Mouse (Mus musculus) small intestine, adult 2 months (tissue): ENCODE measurements around the gene Dab2. TPM values are rescaled to one million over a fixed set of nuclear protein-coding genes. Genes with fewer than 3 reads are reported as not detected.

Experiments
- H3K27ac ChIP-seq: fragments of 200-500 bp; 2 replicates; pipeline ENCODE4 v1.5.1; 2012; ENCODE audit warnings: low read depth, low read length, control low read depth, inconsistent platforms; ENCODE audit not compliant: insufficient read depth
- H3K27me3 ChIP-seq: fragments of 200-500 bp; 2 replicates; pipeline ENCODE4 v1.6.1; 2012; ENCODE audit warnings: mild to moderate bottlenecking, moderate library complexity, low read length, inconsistent platforms; ENCODE audit not compliant: control insufficient read depth, insufficient read depth
- H3K36me3 ChIP-seq: fragments of 200-500 bp; 2 replicates; pipeline ENCODE4 v1.6.1; 2012; ENCODE audit warnings: mild to moderate bottlenecking, low read length, control low read depth, inconsistent platforms; ENCODE audit not compliant: control insufficient read depth, insufficient read depth
- H3K4me1 ChIP-seq: fragments of 200-500 bp; 2 replicates; pipeline ENCODE4 v1.6.1; 2012; ENCODE audit warnings: low read length, inconsistent platforms, mixed read lengths; ENCODE audit not compliant: control insufficient read depth, insufficient read depth, insufficient read length
- H3K4me3 ChIP-seq: fragments of 200-500 bp; 2 replicates; pipeline ENCODE4 v1.5.1; 2012; ENCODE audit warnings: low read depth, mild to moderate bottlenecking, control low read depth, inconsistent platforms, low read length, moderate library complexity
- CTCF ChIP-seq: fragments of 200-500 bp; IDR thresholded peaks from 2 replicates; pipeline ENCODE4 v1.5.1; 2012; ENCODE audit warnings: low read depth, mild to moderate bottlenecking, control low read depth, inconsistent platforms, low read length, moderate library complexity, mixed read lengths; ENCODE audit not compliant: insufficient replicate concordance, insufficient read length; ENCODE audit errors: extremely low read depth
- POLR2A ChIP-seq: fragments of 200-500 bp; IDR thresholded peaks from 2 replicates; pipeline ENCODE4 v1.6.1; 2012; ENCODE audit warnings: low read depth, mild to moderate bottlenecking, control low read depth, inconsistent platforms, low read length, moderate library complexity
- WGBS: fragments of 180-500 bp; shearing (Covaris S2); methylation state at CpG from one replicate; pipeline ENCODE4 v1.1.7; 2018; 5-methylcytosine and 5-hydroxymethylcytosine counted together
- polyA plus RNA-seq: library from polyadenylated mRNA; depleted of rRNA; stranded (reverse); fragments of >200 nt; gene quantifications from 2 replicates; pipeline ENCODE4 v1.2.3, GENCODE M21; 2012

Dab2 gene
- polyA plus RNA-seq, 1 experiment: 4.0 TPM

DNA sequence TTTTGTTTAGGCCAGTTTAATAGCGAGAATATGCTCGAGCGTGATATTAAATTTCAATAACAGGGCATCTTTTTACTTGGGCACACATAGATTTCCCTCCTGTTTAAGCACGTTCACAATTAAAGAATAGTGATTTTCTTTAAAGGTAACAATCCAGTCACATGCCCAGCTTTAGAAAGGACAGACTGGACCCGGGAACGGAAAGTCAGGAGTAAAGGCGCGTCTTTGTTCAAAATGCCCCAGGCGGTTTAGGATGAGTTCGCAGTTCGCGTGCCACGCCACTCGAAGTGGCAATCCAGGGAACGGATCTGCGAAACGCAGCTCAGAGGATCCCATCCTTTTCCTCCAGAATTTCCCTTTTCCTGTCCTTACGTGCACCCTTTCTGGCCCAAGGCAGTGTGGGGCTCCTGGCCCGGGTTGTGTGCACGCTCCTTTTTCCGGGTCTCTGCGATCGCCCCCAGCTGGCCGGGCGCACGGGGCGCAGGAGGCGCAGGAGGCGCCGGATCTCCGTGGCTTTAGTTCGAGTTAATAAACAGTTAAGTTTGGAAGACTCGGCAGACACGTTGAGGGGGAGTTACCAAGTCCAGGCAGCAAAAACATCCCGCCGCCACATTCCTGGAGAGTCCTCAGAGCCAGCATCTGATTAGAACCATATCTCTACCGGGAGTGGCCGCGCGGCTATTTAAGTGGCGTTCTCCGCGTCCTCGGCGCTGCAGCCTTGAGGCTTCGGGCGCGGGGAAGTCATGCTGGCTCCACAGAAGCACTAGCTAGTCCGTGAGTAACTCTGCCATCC is 86.8 kb downstream of the Dab2 start:
- peak overlapping the region; percentile 57 for H3K4me3 ChIP-seq
- H3K27me3 ChIP-seq: no peaks in the 10 kb centered on the region
- WGBS: 5% methylated on average over 49 of the region's 49 CpGs
- no peaks in the 10 kb centered on the region for H3K36me3 ChIP-seq
- TF ChIP-seq POLR2A (no peak), CTCF (peak; percentile 41; the same call in 1 of the 2 replicates)
- H3K4me1 ChIP-seq: 0 out of 2 replicates have a peak, but pooled peaks cover 2% of the 10 kb centered on the region
- no peak overlapping the region for H3K27ac ChIP-seq

DNA sequence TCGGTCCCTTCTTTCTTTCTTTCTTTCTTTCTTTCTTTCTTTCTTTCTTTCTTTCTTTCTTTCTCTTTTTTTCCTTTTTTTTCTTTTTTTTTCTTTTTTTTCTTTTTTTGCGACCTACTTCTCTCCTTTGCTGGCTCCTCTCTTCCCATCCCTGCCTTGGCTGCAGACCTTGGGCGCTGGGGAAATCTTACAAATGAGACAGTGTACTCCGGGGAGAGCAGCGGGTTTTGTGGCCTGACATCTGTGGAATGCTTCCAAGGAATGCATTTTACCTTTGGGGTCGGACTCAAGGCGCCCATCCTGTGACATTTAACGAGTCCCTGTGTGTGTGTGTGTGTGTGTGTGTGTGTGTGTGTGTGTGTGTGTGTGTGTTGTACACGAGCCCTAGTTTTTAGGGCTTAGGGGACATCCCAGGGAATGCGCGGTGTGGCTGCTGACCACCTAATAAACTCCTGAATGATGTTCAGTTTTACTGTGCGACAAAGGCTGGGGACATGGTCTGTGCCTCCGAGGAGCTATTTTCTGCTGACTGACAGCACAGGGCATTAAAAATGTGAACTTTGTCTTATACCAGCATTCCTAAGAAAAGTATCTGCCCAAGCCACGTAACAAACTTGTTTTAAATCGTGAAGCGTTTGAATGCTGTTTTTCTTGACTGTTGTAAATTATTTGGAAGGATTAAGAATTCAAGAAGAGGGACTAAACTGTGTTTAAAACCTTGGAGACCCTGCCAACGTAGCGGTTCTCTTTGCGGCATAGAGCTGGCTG is 87.6 kb downstream of the Dab2 start:
- TF ChIP-seq POLR2A (no peak), CTCF (no peak)
- Histone ChIP-seq H3K36me3 (no peaks in the 10 kb centered on the region), H3K27me3 (no peaks in the 10 kb centered on the region), H3K27ac (peak overlapping the region; percentile 37; the same call in 1 of the 2 replicates), H3K4me1 (0 out of 2 replicates have a peak, but pooled peaks cover 2% of the 10 kb centered on the region), H3K4me3 (peak overlapping the region; percentile 57)
- WGBS: 28% methylated on average over 19 of the region's 19 CpGs

- H3K4me1 ChIP-seq: 0 out of 2 replicates have a peak, but pooled peaks cover 2% of the 10 kb centered on the region
- WGBS: 55% methylated on average over 6 of the region's 6 CpGs
- no peaks in the 10 kb centered on the region for H3K36me3 ChIP-seq
- 0 out of 2 replicates have a peak overlapping the region, but pooled peaks have one; percentile 37 for H3K27ac ChIP-seq
- H3K27me3 ChIP-seq: no peaks in the 10 kb centered on the region
- peak overlapping the region; percentile 26; the same call in 1 of the 2 replicates for H3K4me3 ChIP-seq
- TF ChIP-seq POLR2A (no peak), CTCF (no peak)
Measured at GRCm38 (mm10) chr15:6387729-6388070, 88.1 kb downstream of the Dab2 start.

DNA sequence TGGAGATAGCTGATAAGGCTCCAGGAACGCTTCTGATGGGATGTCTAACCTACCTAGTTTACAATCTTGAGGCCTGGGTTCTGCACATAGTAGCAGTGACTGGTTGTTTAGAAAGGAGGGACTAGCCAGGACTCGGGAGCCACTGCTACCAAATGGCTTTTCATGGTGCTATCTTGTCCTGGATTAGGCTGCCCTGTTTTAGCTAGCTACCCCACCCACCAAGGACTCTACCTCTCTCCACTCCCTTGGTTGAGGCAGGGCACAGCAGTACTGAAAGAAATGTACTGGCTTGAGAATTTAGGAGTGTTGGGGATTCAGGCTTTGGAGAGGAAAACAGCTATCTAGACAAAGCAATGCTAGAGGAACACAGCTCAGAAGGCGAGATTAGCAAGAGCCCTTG is 88.6 kb downstream of the Dab2 start:
- Histone ChIP-seq H3K27me3 (no peaks in the 10 kb centered on the region), H3K36me3 (no peaks in the 10 kb centered on the region), H3K4me1 (0 out of 2 replicates have a peak, but pooled peaks cover 2% of the 10 kb centered on the region), H3K27ac (peak overlapping the region; percentile 1; the same call in 1 of the 2 replicates), H3K4me3 (peak overlapping the region; percentile 2; the same call in 1 of the 2 replicates)
- 61% methylated on average over 3 of the region's 3 CpGs for WGBS
- TF ChIP-seq CTCF: no peak
- TF ChIP-seq POLR2A: no peak

- Histone ChIP-seq H3K27me3 (no peaks in the 10 kb centered on the region), H3K4me1 (0 out of 2 replicates have a peak, but pooled peaks cover 2% of the 10 kb centered on the region), H3K4me3 (peak overlapping the region; percentile 32; the same call in 1 of the 2 replicates), H3K36me3 (no peaks in the 10 kb centered on the region), H3K27ac (peak overlapping the region; percentile 1; the same call in 1 of the 2 replicates)
- TF ChIP-seq POLR2A: no peak
- TF ChIP-seq CTCF: no peak
- WGBS: 87% methylated on average over 7 of the region's 7 CpGs
Measured at GRCm38 (mm10) chr15:6388631-6389030, 89.0 kb downstream of the Dab2 start.

- no peak overlapping the region for H3K4me3 ChIP-seq
- 0 out of 2 replicates have a peak, but pooled peaks cover 2% of the 10 kb centered on the region for H3K4me1 ChIP-seq
- 69% methylated on average over 4 of the region's 4 CpGs for WGBS
- TF ChIP-seq POLR2A (no peak), CTCF (no peak)
- no peak overlapping the region for H3K27ac ChIP-seq
- H3K27me3 ChIP-seq: no peaks in the 10 kb centered on the region
- H3K36me3 ChIP-seq: no peaks in the 10 kb centered on the region
Measured at GRCm38 (mm10) chr15:6390106-6390505, 90.5 kb downstream of the Dab2 start.
